Mouse (Mus musculus) G1E (cell line): ENCODE results near the gene Bean1.

Experiments
- CTCF ChIP-seq: IDR thresholded peaks from 2 replicates; pipeline ENCODE4 v1.5.1; 2012; ENCODE audit warnings: low read depth, low read length, inconsistent platforms, mixed read lengths
- GATA1 ChIP-seq: IDR thresholded peaks from 2 replicates; pipeline ENCODE4 v1.6.1; 2012; ENCODE audit warnings: borderline replicate concordance, low read length, inconsistent platforms, mixed read lengths
- GATA2 ChIP-seq: IDR thresholded peaks from 2 replicates; pipeline ENCODE4 v1.6.1; 2012; ENCODE audit warnings: low read depth, low read length, inconsistent platforms, borderline replicate concordance
- TAL1 ChIP-seq: conservative IDR thresholded peaks from 2 replicates; pipeline ENCODE4 v1.6.1; 2012; ENCODE audit warnings: low read depth, low read length, inconsistent platforms, mixed read lengths

GRCm38 (mm10) chr8:104186827-104187226 lies 16.6 kb downstream of the Bean1 start:
- TF ChIP-seq CTCF (no peak), GATA2 (no peak), GATA1 (no peak), TAL1 (no peak)
